Mouse (Mus musculus) Muller cell, postnatal 12 days (primary cell): Measurements from ENCODE around the gene Gramd4.

Experiments
- DNase-seq: peaks from one replicate; pipeline ENCODE4 v3.0.0-alpha.2; 2015; ENCODE audit errors: inconsistent ontology term

The Gramd4 gene

DNA sequence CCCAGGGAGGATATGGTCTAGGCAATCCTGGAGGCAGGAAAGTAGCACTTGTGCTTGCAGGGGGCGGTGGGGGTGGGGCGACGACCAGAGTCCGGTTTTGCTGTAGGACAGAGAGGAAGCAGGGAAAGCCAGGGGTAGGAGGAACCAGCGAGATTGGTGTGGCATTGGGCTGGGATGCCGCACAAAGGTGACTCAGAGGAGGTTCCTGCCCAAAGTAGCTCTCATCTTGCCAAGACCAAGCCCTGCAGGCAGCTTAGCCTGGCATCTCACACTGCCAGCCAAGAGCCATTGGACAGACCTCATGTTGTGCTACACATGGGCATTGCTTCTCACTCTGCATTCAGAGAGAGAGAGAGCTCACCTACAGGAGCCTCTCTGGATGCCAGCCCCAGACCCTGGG is at the start of gene Gramd4:
Gene Gramd4 (plus strand): TSS at position 283 of the 400 bp plus-strand sequence.
- DNase-seq = peak; percentile 61

DNA sequence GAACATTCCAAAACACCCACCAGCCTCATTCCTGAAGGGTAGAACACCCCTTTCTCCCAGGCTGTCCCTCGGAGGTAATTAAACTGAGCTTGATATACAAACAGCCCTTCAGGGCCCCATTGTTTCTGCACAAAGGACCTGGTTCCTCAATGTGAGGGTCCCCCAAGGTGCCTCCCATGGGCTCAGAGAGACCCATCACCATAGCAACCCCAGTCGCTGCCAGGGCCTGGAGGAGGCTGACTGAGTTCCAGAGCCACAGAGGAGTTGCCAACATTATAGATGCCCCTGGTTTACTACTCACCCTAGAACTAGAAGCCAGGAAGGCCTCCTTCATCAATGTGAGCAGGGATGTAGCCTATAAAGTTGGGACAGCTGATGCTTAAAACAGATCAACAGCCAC is 44.4 kb upstream of the Gramd4 start:
- DNase-seq = peak; percentile 25

- no peak for DNase-seq
Measured at GRCm38 (mm10) chr15:86013656-86014055, 43.8 kb upstream of the Gramd4 start.

DNA sequence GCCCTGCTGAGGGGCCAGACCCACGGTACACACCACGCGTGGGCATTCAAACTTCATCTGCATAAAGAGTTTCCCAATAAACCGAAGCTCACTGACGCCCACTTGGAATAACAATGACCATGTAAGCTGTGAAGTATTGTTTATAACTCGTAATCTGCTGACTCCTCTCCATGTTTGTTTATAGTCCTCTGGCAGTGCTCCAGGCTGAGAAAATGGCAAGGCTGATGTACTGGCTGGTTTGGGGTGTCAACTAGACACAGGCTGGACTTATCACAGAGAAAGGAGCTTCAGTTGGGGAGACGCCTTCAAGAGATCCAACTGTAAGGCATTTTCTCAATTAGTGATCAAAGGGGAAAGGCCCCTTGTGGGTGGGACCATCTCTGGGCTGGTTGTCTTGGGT is 42.5 kb upstream of the Gramd4 start:
- no peak for DNase-seq

GRCm38 (mm10) chr15:86015860-86016541 is 41.5 kb upstream of the Gramd4 start:
- DNase-seq = no peak

- DNase-seq = no peak
Measured at GRCm38 (mm10) chr15:86017336-86017735, 40.2 kb upstream of the Gramd4 start.

DNA sequence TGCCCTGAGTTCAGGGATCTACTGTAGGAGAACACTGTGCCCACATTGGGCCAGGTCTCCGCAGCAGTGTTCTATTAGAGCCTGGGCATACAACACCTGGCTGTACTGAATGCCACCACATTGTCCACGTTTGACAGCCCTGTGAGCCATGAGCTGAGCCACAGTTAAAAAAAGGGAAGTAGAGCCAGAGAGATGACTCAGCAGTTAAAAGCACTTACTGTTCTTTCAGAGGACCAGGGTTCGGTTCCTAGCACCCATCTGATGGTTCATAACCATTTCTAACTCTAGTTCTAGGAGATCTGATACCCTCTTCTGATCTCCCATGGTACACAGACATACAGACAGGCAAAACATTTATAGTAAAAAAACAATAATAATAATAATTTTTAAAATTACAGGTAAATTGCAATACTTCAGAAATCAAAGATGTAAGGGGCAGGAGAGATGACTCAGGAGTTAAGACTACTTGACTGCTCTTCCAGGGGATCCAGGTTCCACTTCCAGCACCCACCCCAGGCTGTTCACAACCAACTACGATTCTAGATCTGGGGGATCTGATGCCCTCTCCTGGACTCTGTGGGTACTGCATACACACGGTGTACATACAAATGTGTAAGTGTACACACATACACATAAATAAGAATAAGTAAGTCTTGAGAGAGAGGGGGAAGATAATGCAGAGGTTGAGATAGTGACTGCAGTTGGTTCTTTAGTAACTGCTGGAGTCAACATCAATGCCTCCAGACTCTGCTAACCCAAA is 38.6 kb upstream of the Gramd4 start:
- no peak for DNase-seq

- no peak for DNase-seq
Measured at GRCm38 (mm10) chr15:86020008-86020407, 37.5 kb upstream of the Gramd4 start.

DNA sequence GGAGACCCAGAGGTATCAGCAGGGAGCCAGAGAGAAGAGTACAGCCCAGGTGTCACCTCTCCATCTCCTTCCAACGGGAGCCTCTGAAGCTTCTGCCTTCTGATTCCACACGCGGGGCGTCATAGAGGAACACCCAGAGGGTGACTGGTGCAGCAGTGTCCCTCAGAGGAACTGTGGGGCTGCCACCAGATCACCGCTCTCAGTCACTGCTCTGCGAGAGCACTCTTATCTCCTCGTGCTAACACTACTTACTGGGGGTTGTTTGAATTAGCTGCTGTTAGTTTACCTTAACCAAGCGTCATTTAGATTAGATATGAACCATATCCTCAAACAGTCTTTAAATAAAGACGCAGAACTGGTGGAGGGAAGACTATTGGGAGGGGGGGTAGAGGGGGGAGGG is 36.2 kb upstream of the Gramd4 start:
- no peak for DNase-seq

GRCm38 (mm10) chr15:86021971-86022370 is 35.5 kb upstream of the Gramd4 start:
- DNase-seq = no peak

DNA sequence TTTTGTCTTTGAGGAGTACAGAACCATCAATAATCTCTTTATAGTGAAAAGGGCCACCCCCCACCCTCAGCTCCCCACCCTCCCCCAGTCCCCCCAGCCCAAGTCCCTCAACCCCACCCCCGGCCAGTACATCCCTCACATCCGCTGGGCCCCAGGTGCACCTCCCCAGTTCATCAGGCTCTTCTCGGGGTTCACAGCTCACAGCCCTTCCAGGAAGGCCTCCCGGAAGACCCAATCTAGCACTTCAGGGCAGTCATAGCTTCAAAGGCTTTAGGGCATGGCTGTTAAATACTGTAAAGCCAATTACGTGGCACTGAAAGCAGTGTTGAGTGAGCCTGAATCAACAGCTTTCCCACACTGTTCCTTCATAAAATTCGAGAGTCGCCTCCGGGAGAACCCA is 29.6 kb upstream of the Gramd4 start:
- DNase-seq = no peak

DNA sequence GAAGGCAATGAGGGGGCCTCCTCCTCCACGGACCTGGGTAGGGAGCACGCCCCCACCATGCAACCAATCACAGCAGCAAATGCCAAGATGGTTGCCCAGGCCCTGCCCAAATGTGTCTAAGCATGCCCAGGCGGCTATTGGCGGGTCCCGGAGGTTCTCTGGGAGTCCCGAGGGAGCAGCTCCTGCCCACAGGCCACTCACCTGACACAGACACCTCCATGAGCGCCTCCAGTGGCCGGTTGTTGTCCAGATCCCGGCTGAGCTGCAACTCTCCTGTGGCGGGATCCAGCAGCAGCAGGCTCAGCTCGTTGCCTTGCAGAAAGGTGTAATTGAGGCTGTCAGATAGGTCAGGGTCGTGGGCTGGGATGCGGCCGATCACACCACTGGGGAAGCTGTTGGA is 27.5 kb upstream of the Gramd4 start:
- no peak for DNase-seq

- DNase-seq = no peak
Measured at GRCm38 (mm10) chr15:86032811-86033190, 24.7 kb upstream of the Gramd4 start.

DNA sequence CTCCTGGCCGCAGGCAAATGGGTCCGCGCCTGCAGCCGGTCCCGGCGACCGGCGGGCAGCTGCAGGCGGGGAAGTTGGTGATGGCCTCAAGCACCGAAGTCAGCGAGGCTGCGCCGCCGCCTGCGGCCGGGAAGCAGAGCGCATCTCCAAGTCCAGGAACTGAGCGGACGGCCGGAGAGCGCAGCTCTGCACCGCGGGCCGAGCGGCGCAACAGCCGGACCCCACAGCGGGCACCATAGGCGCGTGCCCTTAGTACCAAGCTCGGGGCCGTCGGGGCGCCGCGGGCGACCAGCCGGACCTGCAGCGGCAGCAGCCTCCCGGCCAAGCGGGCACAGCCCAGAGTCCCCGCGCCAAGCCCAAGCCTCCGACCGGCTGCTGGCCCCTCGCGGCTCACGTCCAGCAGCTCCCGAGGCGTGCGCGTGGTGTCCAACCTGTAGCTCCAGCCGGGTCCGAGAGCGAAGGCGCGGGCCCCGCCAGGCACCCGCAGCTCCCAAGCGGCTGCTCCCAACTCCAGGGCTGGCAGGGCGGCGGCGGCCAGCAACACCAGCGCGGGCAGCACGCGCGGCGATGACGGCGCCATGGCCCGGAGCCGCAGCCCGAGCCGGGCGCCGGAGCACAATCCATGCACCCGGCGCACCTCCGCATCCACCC is 24.2 kb upstream of the Gramd4 start, which contains the start of gene Celsr1:
Gene Celsr1 (minus strand): TSS at position 587 of the 651 bp plus-strand sequence.
- DNase-seq = peak; percentile 64

DNA sequence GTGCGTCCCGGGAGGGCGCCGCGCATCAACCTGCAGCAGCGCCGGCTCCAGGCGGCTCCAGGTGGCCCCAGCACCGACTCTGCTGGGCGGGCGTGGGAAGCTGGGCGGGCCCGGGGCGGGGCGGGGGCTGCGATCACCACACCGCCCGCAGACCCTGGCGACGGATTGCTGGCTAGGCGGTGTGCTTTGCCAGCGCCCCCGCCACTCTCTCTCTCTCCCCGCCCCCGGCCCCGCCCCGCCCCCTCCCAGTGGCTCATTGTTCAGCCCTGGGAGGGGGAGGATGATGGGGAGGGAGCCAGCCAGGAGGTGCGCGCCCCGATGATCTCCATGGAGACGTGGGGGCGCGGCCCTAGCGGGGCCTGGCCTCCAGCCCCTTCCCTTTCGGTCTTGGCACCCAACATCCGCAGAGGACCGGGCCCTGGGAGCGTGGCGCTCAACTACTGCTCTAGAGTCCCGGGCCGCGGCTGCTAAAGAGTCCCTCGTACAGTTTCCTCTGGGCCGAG is 23.4 kb upstream of the Gramd4 start:
- DNase-seq = peak; percentile 81

DNA sequence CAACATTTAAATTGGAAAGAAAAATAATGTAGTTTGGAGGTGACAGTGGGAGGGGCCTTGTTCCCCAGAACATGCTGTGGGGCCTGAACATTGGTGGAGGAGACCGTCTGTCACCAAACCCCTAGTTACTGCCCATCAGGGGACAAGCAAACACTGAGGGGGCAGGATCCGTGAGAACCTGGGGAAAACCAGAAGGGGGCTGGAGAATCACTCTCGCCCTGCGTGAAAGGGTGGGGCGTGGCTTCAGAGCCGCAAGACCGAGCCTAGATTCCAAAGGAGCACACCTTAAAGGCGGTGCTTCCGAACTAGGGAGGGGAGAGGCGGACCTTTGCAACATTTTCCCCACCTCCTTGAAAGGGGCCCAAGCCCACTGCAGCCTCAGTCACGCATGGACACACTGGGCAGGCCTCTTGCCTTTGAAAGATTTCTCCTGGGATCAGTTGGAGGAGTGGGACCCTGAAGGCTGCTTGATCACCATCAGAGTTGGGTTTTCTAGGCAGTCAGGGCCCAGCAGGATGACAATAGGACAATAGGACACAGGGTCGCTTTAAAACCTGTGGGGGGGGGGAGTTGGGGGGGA is 22.6 kb upstream of the Gramd4 start:
- peak; percentile 11 for DNase-seq

DNA sequence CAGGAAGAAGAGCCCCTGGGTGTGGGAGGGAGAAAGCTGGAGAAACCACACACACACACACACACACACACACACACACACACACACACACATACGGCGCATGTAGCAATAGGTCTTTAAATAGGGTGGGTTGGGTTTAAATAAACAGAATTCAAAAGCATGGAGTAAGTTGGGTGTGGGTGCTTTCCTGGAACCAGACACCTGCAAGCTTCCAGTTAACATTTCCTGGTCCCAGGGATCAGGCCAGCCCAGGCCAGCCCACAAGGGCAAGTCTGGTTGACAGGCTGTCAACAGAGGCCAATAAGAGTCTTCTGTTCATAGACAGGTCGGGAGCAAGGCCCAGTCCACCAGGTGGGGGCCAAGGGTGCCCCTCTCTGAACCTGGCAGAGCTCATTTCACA is 21.6 kb upstream of the Gramd4 start:
- no peak for DNase-seq

DNA sequence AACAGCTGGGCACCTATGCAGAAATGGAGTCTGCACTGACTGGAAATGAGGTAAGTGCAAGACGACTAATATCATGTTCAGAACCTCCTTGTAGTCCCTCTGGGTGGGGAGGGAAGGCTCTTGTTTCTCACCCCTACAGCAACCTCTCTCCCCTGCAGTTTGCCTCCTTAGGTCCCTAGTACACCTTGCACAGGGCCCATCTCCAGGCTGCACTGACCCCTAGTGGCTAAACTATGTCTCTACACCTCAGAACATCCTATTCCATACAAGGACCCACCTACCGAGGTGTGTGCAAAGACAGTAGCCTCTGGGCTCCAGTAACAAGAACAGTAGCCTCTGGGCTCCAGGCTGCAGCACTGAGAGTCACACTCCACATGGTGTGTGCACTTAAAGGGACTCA is 18.7 kb upstream of the Gramd4 start:
- peak; percentile 47 for DNase-seq

DNA sequence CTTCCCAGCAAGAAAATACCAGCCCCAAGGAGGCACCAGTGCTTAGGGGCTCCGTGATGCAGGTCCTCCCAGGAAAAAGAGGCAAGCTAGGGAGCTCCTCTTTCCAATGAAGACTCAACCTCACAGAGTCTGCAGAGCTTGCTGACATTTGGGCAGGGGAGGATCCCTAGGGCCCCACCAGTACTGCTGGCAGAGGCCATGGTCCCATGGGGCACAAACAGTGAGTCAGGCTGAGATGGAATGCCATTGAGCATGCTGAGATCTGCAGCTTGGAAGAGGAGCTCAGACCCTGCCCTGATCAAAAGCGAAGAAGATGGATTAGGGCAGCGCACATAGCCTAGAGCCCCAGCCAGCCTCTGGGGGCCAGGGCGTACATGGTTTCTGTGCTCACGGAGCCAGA is 16.1 kb upstream of the Gramd4 start:
- DNase-seq = no peak

- DNase-seq = no peak
Measured at GRCm38 (mm10) chr15:86042364-86042763, 15.1 kb upstream of the Gramd4 start.

- DNase-seq = no peak
Measured at GRCm38 (mm10) chr15:86049510-86049909, 8.0 kb upstream of the Gramd4 start.

DNA sequence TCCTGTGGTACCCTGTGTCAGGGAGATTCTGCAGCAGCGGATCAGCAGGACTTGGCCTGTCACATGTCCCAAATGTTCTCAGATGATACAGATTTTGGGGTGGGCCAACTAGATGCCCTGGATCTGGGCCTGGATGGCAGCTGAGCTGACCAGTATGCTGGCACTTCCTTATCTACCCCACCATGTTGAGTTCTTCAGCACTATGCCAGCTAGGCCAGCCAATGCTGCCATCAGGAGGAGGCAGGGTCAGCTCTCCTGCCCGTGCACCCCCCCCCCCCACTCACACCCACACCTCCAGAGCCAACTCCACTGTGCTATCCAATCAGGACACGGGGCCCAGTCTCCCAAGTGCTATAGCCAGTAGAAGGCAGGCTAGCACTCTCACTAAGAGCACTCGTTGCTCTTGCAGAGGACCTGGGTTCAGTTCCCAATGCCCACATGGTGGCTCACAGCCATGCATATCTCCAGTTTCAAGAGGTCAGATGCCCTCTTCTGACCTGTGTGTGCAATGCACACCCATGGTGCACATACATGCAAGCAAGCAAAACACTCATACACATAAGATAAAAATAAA is 7.2 kb upstream of the Gramd4 start:
- no peak for DNase-seq
